Mouse (Mus musculus): ENCODE measurements around the gene Cnpy2. TPM values are rescaled to one million over a fixed set of nuclear protein-coding genes. Genes with fewer than 3 reads are reported as not detected.

Gene Cnpy2
- polyA plus RNA-seq, 1 experiment from 2014 or later = 334 TPM

GRCm38 (mm10) chr10:128358796-128359195 is 36.5 kb downstream of the Cnpy2 start:
- Histone ChIP-seq H3K4me3 (no peak overlapping the region), H3K27me3 (ENCODE audit: low read depth, poor library complexity, severe bottlenecking) (no peaks in the 10 kb centered on the region), H3K9me3 (replicated peaks) (no peaks in the 10 kb centered on the region), H3K4me1 (no peaks in the 10 kb centered on the region), H3K36me3 (peaks cover 97% of the 10 kb centered on the region), H3K27ac (no peak overlapping the region)
- WGBS = 55% methylated on average over 2 of the region's 2 CpGs
- DNase-seq (ENCODE audit: low spot score) = no peak

GRCm38 (mm10) chr10:128359226-128359625 is 37.0 kb downstream of the Cnpy2 start:
- no peaks in the 10 kb centered on the region for H3K9me3 ChIP-seq (replicated peaks)
- H3K4me3 ChIP-seq = no peak overlapping the region
- peaks cover 96% of the 10 kb centered on the region for H3K36me3 ChIP-seq
- WGBS = 93% methylated on average over 6 of the region's 6 CpGs
- H3K4me1 ChIP-seq = no peaks in the 10 kb centered on the region
- DNase-seq (ENCODE audit: low spot score) = no peak
- H3K27ac ChIP-seq = no peak overlapping the region
- H3K27me3 ChIP-seq (ENCODE audit: low read depth, poor library complexity, severe bottlenecking) = no peaks in the 10 kb centered on the region

- peaks cover 87% of the 10 kb centered on the region for H3K36me3 ChIP-seq
- no peaks in the 10 kb centered on the region for H3K27me3 ChIP-seq (ENCODE audit: low read depth, poor library complexity, severe bottlenecking)
- 90% methylated on average over 6 of the region's 6 CpGs for WGBS
- H3K4me3 ChIP-seq = no peak overlapping the region
- H3K27ac ChIP-seq = no peak overlapping the region
- no peak for DNase-seq (ENCODE audit: low spot score)
- H3K9me3 ChIP-seq (replicated peaks) = no peaks in the 10 kb centered on the region
- no peaks in the 10 kb centered on the region for H3K4me1 ChIP-seq
These were observed 39.6 kb downstream of the Cnpy2 start for GRCm38 (mm10) chr10:128361836-128362235.

- no peaks in the 10 kb centered on the region for H3K27me3 ChIP-seq (ENCODE audit: low read depth, poor library complexity, severe bottlenecking)
These were observed 40.3 kb downstream of the Cnpy2 start for GRCm38 (mm10) chr10:128362568-128362967.

GRCm38 (mm10) chr10:128367899-128368401 is 45.7 kb downstream of the Cnpy2 start:
- 20% methylated on average over 19 of the region's 19 CpGs for WGBS

More at GRCm38 (mm10) chr10:128362568-128362967, 40.3 kb downstream of the Cnpy2 start:
- H3K27ac ChIP-seq = no peak overlapping the region
- H3K36me3 ChIP-seq = peaks cover 80% of the 10 kb centered on the region
- no peaks in the 10 kb centered on the region for H3K9me3 ChIP-seq (replicated peaks)
- no peak for DNase-seq (ENCODE audit: low spot score)
- H3K4me3 ChIP-seq = no peak overlapping the region
- 0 out of 2 replicates have a peak, but pooled peaks cover 2% of the 10 kb centered on the region for H3K4me1 ChIP-seq
- WGBS = 57% methylated on average over 3 of the region's 3 CpGs

GRCm38 (mm10) chr10:128368402-128369217 is 46.4 kb downstream of the Cnpy2 start, which contains the start of gene Coq10a:
TSS of gene Coq10a (minus strand) at chr10:128368997.
- H3K9me3 ChIP-seq (replicated peaks) = no peaks in the 10 kb centered on the region
- H3K4me1 ChIP-seq = peaks cover 33% of the 10 kb centered on the region
- H3K4me3 ChIP-seq = peak within 1 kb of the TSS; percentile 82
- peak; percentile 90 for DNase-seq (ENCODE audit: low spot score)
- H3K27me3 ChIP-seq (ENCODE audit: low read depth, poor library complexity, severe bottlenecking) = no peaks in the 10 kb centered on the region
- WGBS = under 1% methylated on average over 87 of the region's 87 CpGs
- peak within 1 kb of the TSS; percentile 88 for H3K27ac ChIP-seq
- H3K36me3 ChIP-seq = peaks cover 20% of the 10 kb centered on the region

More at GRCm38 (mm10) chr10:128367899-128368401, 45.7 kb downstream of the Cnpy2 start:
- no peak for DNase-seq (ENCODE audit: low spot score)
- H3K36me3 ChIP-seq = peaks cover 26% of the 10 kb centered on the region
- peak overlapping the region; percentile 88 for H3K27ac ChIP-seq
- no peaks in the 10 kb centered on the region for H3K27me3 ChIP-seq (ENCODE audit: low read depth, poor library complexity, severe bottlenecking)
- no peaks in the 10 kb centered on the region for H3K9me3 ChIP-seq (replicated peaks)
- H3K4me1 ChIP-seq = peaks cover 33% of the 10 kb centered on the region
- peak overlapping the region; percentile 82 for H3K4me3 ChIP-seq

GRCm38 (mm10) chr10:128369218-128369543 is 46.9 kb downstream of the Cnpy2 start:
- Histone ChIP-seq H3K9me3 (replicated peaks) (no peaks in the 10 kb centered on the region), H3K36me3 (peaks cover 15% of the 10 kb centered on the region), H3K27me3 (ENCODE audit: low read depth, poor library complexity, severe bottlenecking) (no peaks in the 10 kb centered on the region), H3K4me3 (peak overlapping the region; percentile 82), H3K4me1 (peaks cover 33% of the 10 kb centered on the region), H3K27ac (peak overlapping the region; percentile 88)
- no peak for DNase-seq (ENCODE audit: low spot score)
- WGBS = 6% methylated on average over 9 of the region's 9 CpGs

GRCm38 (mm10) chr10:128369599-128369998 is 47.3 kb downstream of the Cnpy2 start:
- Histone ChIP-seq H3K4me1 (peaks cover 33% of the 10 kb centered on the region), H3K27ac (peak overlapping the region; percentile 88; the same call in 1 of the 2 replicates), H3K27me3 (ENCODE audit: low read depth, poor library complexity, severe bottlenecking) (no peaks in the 10 kb centered on the region), H3K36me3 (peaks cover 11% of the 10 kb centered on the region), H3K9me3 (replicated peaks) (no peaks in the 10 kb centered on the region), H3K4me3 (peak overlapping the region; percentile 82)
- no peak for DNase-seq (ENCODE audit: low spot score)
- WGBS = 87% methylated on average over 6 of the region's 6 CpGs

- H3K9me3 ChIP-seq (replicated peaks) = no peaks in the 10 kb centered on the region
- H3K4me3 ChIP-seq = no peak overlapping the region
- H3K27ac ChIP-seq = no peak overlapping the region
- 74% methylated on average over 5 of the region's 6 CpGs for WGBS
- H3K4me1 ChIP-seq = peaks cover 33% of the 10 kb centered on the region
- H3K36me3 ChIP-seq = peaks cover 7% of the 10 kb centered on the region
- DNase-seq (ENCODE audit: low spot score) = no peak
- H3K27me3 ChIP-seq (ENCODE audit: low read depth, poor library complexity, severe bottlenecking) = no peaks in the 10 kb centered on the region
These were observed 47.8 kb downstream of the Cnpy2 start for GRCm38 (mm10) chr10:128370021-128370420.

- no peak overlapping the region for H3K27ac ChIP-seq
- H3K27me3 ChIP-seq (ENCODE audit: low read depth, poor library complexity, severe bottlenecking) = no peaks in the 10 kb centered on the region
- 38% methylated on average over 4 of the region's 4 CpGs for WGBS
- no peaks in the 10 kb centered on the region for H3K9me3 ChIP-seq (replicated peaks)
- H3K4me3 ChIP-seq = no peak overlapping the region
- peaks cover 33% of the 10 kb centered on the region for H3K4me1 ChIP-seq
- peaks cover 1% of the 10 kb centered on the region; the same call in 1 of the 2 replicates for H3K36me3 ChIP-seq
- DNase-seq (ENCODE audit: low spot score) = no peak
These were observed 48.3 kb downstream of the Cnpy2 start for GRCm38 (mm10) chr10:128370601-128371000.

- no peaks in the 10 kb centered on the region for H3K9me3 ChIP-seq (replicated peaks)
- H3K36me3 ChIP-seq = peaks cover 5% of the 10 kb centered on the region; the same call in 1 of the 2 replicates
- WGBS = 82% methylated on average over 5 of the region's 5 CpGs
- no peak for DNase-seq (ENCODE audit: low spot score)
- peaks cover 41% of the 10 kb centered on the region for H3K4me1 ChIP-seq
- no peak overlapping the region for H3K4me3 ChIP-seq
- no peak overlapping the region for H3K27ac ChIP-seq
- no peaks in the 10 kb centered on the region for H3K27me3 ChIP-seq (ENCODE audit: low read depth, poor library complexity, severe bottlenecking)
These were observed 49.9 kb downstream of the Cnpy2 start for GRCm38 (mm10) chr10:128372142-128372541.

GRCm38 (mm10) chr10:128372989-128373748 is 50.9 kb downstream of the Cnpy2 start:
- H3K27ac ChIP-seq = no peak overlapping the region
- WGBS = 87% methylated on average over 6 of the region's 6 CpGs
- no peaks in the 10 kb centered on the region for H3K27me3 ChIP-seq (ENCODE audit: low read depth, poor library complexity, severe bottlenecking)
- no peak for DNase-seq (ENCODE audit: low spot score)
- peaks cover 10% of the 10 kb centered on the region for H3K36me3 ChIP-seq
- H3K4me1 ChIP-seq = peaks cover 39% of the 10 kb centered on the region
- H3K9me3 ChIP-seq (replicated peaks) = no peaks in the 10 kb centered on the region
- H3K4me3 ChIP-seq = no peak overlapping the region

GRCm38 (mm10) chr10:128374393-128374792 is 52.1 kb downstream of the Cnpy2 start:
- H3K36me3 ChIP-seq = peaks cover 22% of the 10 kb centered on the region
- no peak for DNase-seq (ENCODE audit: low spot score)
- no peaks in the 10 kb centered on the region for H3K27me3 ChIP-seq (ENCODE audit: low read depth, poor library complexity, severe bottlenecking)
- 76% methylated on average over 6 of the region's 6 CpGs for whole genome bisulfite sequencing
- H3K9me3 ChIP-seq (replicated peaks) = no peaks in the 10 kb centered on the region
- H3K27ac ChIP-seq = no peak overlapping the region
- no peak overlapping the region for H3K4me3 ChIP-seq
- peaks cover 39% of the 10 kb centered on the region for H3K4me1 ChIP-seq

Measured in limb, embryonic 10.5 days (tissue).